Mouse (Mus musculus) limb, embryonic 12.5 days (tissue): ENCODE results near the gene Rimklb. TPM values are rescaled to one million over a fixed set of nuclear protein-coding genes. Genes with fewer than 3 reads are reported as not detected.
"Not testable (repeated sequence)": the region's sequence is repeated elsewhere in the genome, so short reads cannot be mapped to it uniquely, and the experiment has no call there.

ENCODE experiments used
- ATAC-seq: fragments of 200-750 bp; cut with Nextera tagmentation; 2 replicates; pipeline ENCODE4 v1.8.0; 2017; ENCODE audit warnings: low read depth, moderate TSS enrichment; ENCODE audit not compliant: insufficient number of reproducible peaks, insufficient read depth, low FRiP score, low TSS enrichment
- H3K27ac ChIP-seq: fragments of 300-500 bp; sonication (generic); 2 replicates; pipeline ENCODE4 v1.5.1; 2016; ENCODE audit warnings: mild to moderate bottlenecking, moderate library complexity
- H3K27me3 ChIP-seq: fragments of 300-500 bp; sonication (generic); 2 replicates; pipeline ENCODE4 v1.6.1; 2016; ENCODE audit warnings: mild to moderate bottlenecking, moderate library complexity
- H3K36me3 ChIP-seq: fragments of 300-500 bp; sonication (generic); 2 replicates; pipeline ENCODE4 v1.6.1; 2016; ENCODE audit warnings: mild to moderate bottlenecking, moderate library complexity
- H3K4me1 ChIP-seq: fragments of 300-500 bp; sonication (generic); replicated peaks from 2 replicates; pipeline ENCODE4 v1.6.1; 2016
- H3K4me2 ChIP-seq: fragments of 300-500 bp; sonication (generic); 2 replicates; pipeline ENCODE4 v1.6.1; 2016; ENCODE audit warnings: mild to moderate bottlenecking, moderate library complexity
- H3K4me3 ChIP-seq: fragments of 300-500 bp; sonication (generic); replicated peaks from 2 replicates; pipeline ENCODE4 v1.5.1; 2016; ENCODE audit warnings: mild to moderate bottlenecking
- H3K9ac ChIP-seq: fragments of 300-500 bp; sonication (generic); replicated peaks from 2 replicates; pipeline ENCODE4 v1.6.1; 2016; ENCODE audit warnings: mild to moderate bottlenecking, moderate library complexity
- H3K9me3 ChIP-seq: fragments of 300-500 bp; sonication (generic); 2 replicates; pipeline ENCODE4 v1.6.1; 2016; ENCODE audit warnings: mild to moderate bottlenecking, moderate library complexity
- WGBS: fragments of 180-500 bp; shearing (Covaris S2); methylation state at CpG from one replicate; pipeline ENCODE4 v1.1.7; 2016; 5-methylcytosine and 5-hydroxymethylcytosine counted together
- polyA plus RNA-seq: library from polyadenylated mRNA; unstranded; fragments of >200 nt; fragmentation: Nextera tagmentation; extraction: Ambion mirVana; gene quantifications from 2 replicates; pipeline ENCODE4 v1.2.1, GENCODE M21; 2016

The Rimklb gene
- 52.6 and 57.0 TPM in 2 replicates for polyA plus RNA-seq

GRCm38 (mm10) chr6:122498661-122499060 is at the start of gene Rimklb:
TSS of gene Rimklb (minus strand) at chr6:122498761.
- WGBS = 74% methylated on average over 5 of the region's 5 CpGs
- Histone ChIP-seq H3K4me3 (no peak within 1 kb of the TSS), H3K27me3 (no peaks in the 10 kb centered on the region), H3K36me3 (no peaks in the 10 kb centered on the region), H3K4me1 (peaks cover 37% of the 10 kb centered on the region), H3K4me2 (no peak within 1 kb of the TSS), H3K9ac (no peak within 1 kb of the TSS), H3K27ac (no peak within 1 kb of the TSS), H3K9me3 (no peaks in the 10 kb centered on the region)
- ATAC-seq = no peak

GRCm38 (mm10) chr6:122545948-122546347 is 47.4 kb upstream of the Rimklb start:
- Histone ChIP-seq H3K4me2 (peak overlapping the region; percentile 21; the same call in 1 of the 2 replicates), H3K27ac (peak overlapping the region; percentile 74), H3K4me1 (peaks cover 15% of the 10 kb centered on the region), H3K9ac (no peak overlapping the region), H3K4me3 (no peak overlapping the region), H3K9me3 (no peaks in the 10 kb centered on the region), H3K36me3 (no peaks in the 10 kb centered on the region), H3K27me3 (no peaks in the 10 kb centered on the region)
- ATAC-seq = peak; percentile 77
- WGBS = 54% methylated on average over 10 of the region's 10 CpGs

- Histone ChIP-seq H3K4me1 (peaks cover 15% of the 10 kb centered on the region), H3K9me3 (no peaks in the 10 kb centered on the region), H3K27me3 (no peaks in the 10 kb centered on the region), H3K4me3 (no peak overlapping the region), H3K4me2 (peak overlapping the region; percentile 21; the same call in 1 of the 2 replicates), H3K36me3 (no peaks in the 10 kb centered on the region), H3K27ac (peak overlapping the region; percentile 74), H3K9ac (no peak overlapping the region)
- 52% methylated on average over 9 of the region's 9 CpGs for WGBS
- ATAC-seq = peak; percentile 54; the same call in 1 of the 2 replicates
Observed at GRCm38 (mm10) chr6:122545289-122545882, 46.8 kb upstream of the Rimklb start.

GRCm38 (mm10) chr6:122544672-122545071 is 46.1 kb upstream of the Rimklb start:
- no peak for ATAC-seq
- no peak overlapping the region for H3K9ac ChIP-seq
- peak overlapping the region; percentile 66 for H3K27ac ChIP-seq
- H3K4me3 ChIP-seq = no peak overlapping the region
- no peak overlapping the region for H3K4me2 ChIP-seq
- no peaks in the 10 kb centered on the region for H3K27me3 ChIP-seq
- H3K4me1 ChIP-seq = peaks cover 15% of the 10 kb centered on the region
- H3K36me3 ChIP-seq = no peaks in the 10 kb centered on the region
- H3K9me3 ChIP-seq = no peaks in the 10 kb centered on the region
- 88% methylated on average over 1 of the region's 1 CpGs for WGBS

GRCm38 (mm10) chr6:122543574-122543973 is 45.0 kb upstream of the Rimklb start:
- no peak overlapping the region for H3K4me2 ChIP-seq
- no peaks in the 10 kb centered on the region for H3K9me3 ChIP-seq
- no peaks in the 10 kb centered on the region for H3K36me3 ChIP-seq
- no peaks in the 10 kb centered on the region for H3K27me3 ChIP-seq
- no peak for ATAC-seq
- no peak overlapping the region for H3K9ac ChIP-seq
- no peak overlapping the region for H3K27ac ChIP-seq
- WGBS = 83% methylated on average over 5 of the region's 5 CpGs
- H3K4me1 ChIP-seq = peaks cover 15% of the 10 kb centered on the region
- H3K4me3 ChIP-seq = no peak overlapping the region

GRCm38 (mm10) chr6:122542459-122542858 is 43.9 kb upstream of the Rimklb start:
- 74% methylated on average over 5 of the region's 5 CpGs for WGBS
- not testable (repeated sequence) for H3K4me3 ChIP-seq, H3K9me3 ChIP-seq, ATAC-seq, H3K36me3 ChIP-seq, H3K4me2 ChIP-seq, H3K27ac ChIP-seq, H3K9ac ChIP-seq, H3K27me3 ChIP-seq
- H3K4me1 ChIP-seq = peaks cover 15% of the 10 kb centered on the region

- no peak overlapping the region for H3K4me3 ChIP-seq
- WGBS = 92% methylated on average over 9 of the region's 9 CpGs
- H3K9me3 ChIP-seq = no peaks in the 10 kb centered on the region
- H3K4me2 ChIP-seq = no peak overlapping the region
- ATAC-seq = no peak
- H3K9ac ChIP-seq = no peak overlapping the region
- H3K36me3 ChIP-seq = no peaks in the 10 kb centered on the region
- no peak overlapping the region for H3K27ac ChIP-seq
- no peaks in the 10 kb centered on the region for H3K27me3 ChIP-seq
- H3K4me1 ChIP-seq = no peaks in the 10 kb centered on the region
Observed at GRCm38 (mm10) chr6:122539564-122539963, 41.0 kb upstream of the Rimklb start.

- Histone ChIP-seq H3K4me2 (no peak overlapping the region), H3K9me3 (no peaks in the 10 kb centered on the region), H3K4me1 (peaks cover 6% of the 10 kb centered on the region), H3K36me3 (no peaks in the 10 kb centered on the region), H3K4me3 (no peak overlapping the region), H3K9ac (no peak overlapping the region), H3K27me3 (no peaks in the 10 kb centered on the region), H3K27ac (no peak overlapping the region)
- WGBS = 65% methylated on average over 3 of the region's 3 CpGs
- no peak for ATAC-seq
Observed at GRCm38 (mm10) chr6:122534032-122534431, 35.5 kb upstream of the Rimklb start.

GRCm38 (mm10) chr6:122532883-122533302 is 34.3 kb upstream of the Rimklb start:
- Histone ChIP-seq H3K27me3 (0 out of 2 replicates have a peak, but pooled peaks cover under 1% of the 10 kb centered on the region), H3K9ac (peak overlapping the region; percentile 34; the same call in 1 of the 2 replicates), H3K4me1 (peaks cover 6% of the 10 kb centered on the region), H3K9me3 (no peaks in the 10 kb centered on the region), H3K4me3 (peak overlapping the region; percentile 13; the same call in 1 of the 2 replicates), H3K27ac (0 out of 2 replicates have a peak overlapping the region, but pooled peaks have one; percentile 29), H3K36me3 (no peaks in the 10 kb centered on the region), H3K4me2 (peak overlapping the region; percentile 42)
- ATAC-seq = no peak
- WGBS = 11% methylated on average over 4 of the region's 4 CpGs

- no peak overlapping the region for H3K4me3 ChIP-seq
- 0 out of 2 replicates have a peak, but pooled peaks cover 5% of the 10 kb centered on the region for H3K27me3 ChIP-seq
- WGBS = 56% methylated on average over 8 of the region's 8 CpGs
- ATAC-seq = no peak
- H3K4me2 ChIP-seq = no peak overlapping the region
- no peak overlapping the region for H3K27ac ChIP-seq
- no peaks in the 10 kb centered on the region for H3K9me3 ChIP-seq
- H3K36me3 ChIP-seq = no peaks in the 10 kb centered on the region
- peaks cover 6% of the 10 kb centered on the region for H3K4me1 ChIP-seq
- H3K9ac ChIP-seq = no peak overlapping the region
Observed at GRCm38 (mm10) chr6:122531466-122532174, 33.1 kb upstream of the Rimklb start.

- WGBS = 82% methylated on average over 11 of the region's 11 CpGs
- Histone ChIP-seq H3K4me1 (peaks cover 4% of the 10 kb centered on the region), H3K27me3 (0 out of 2 replicates have a peak, but pooled peaks cover 5% of the 10 kb centered on the region), H3K9ac (no peak overlapping the region), H3K36me3 (no peaks in the 10 kb centered on the region), H3K9me3 (no peaks in the 10 kb centered on the region), H3K4me2 (no peak overlapping the region), H3K4me3 (no peak overlapping the region), H3K27ac (no peak overlapping the region)
- no peak for ATAC-seq
Observed at GRCm38 (mm10) chr6:122528136-122528535, 29.6 kb upstream of the Rimklb start.
